Mouse (Mus musculus): ENCODE measurements at regions not wholly inside any gene's neighbourhood (a gene's known extent, or its start where the extent isn't known, plus 50 kb on each side); places are given as distances from the start of the nearest gene placed in this dataset.

- H3K4me3 ChIP-seq (ENCODE audit: low read depth, low read length), result no peak overlapping the region
- H3K27ac ChIP-seq (replicated peaks), result no peak overlapping the region
- WGBS, result 89% methylated on average over 16 of the region's 16 CpGs
- TF ChIP-seq CTCF (IDR thresholded peaks at IDR 0.05; ENCODE audit: low read depth) (no peak), EP300 (optimal IDR thresholded peaks at IDR 0.05) (no peak)
- no peaks in the 10 kb centered on the region for H3K4me1 ChIP-seq (replicated peaks; ENCODE audit: control insufficient read depth, insufficient read depth)
- no peaks in the 10 kb centered on the region for H3K27me3 ChIP-seq (ENCODE audit: control insufficient read depth, insufficient read depth, low read length)
- no peaks in the 10 kb centered on the region for H3K9me3 ChIP-seq (ENCODE audit: control insufficient read depth, low read length)
- H3K9ac ChIP-seq (ENCODE audit: low read length), result no peak overlapping the region
- no peak overlapping the region for H3K4me2 ChIP-seq (replicated peaks; ENCODE audit: low read depth)
- no peaks in the 10 kb centered on the region for H3K36me3 ChIP-seq (ENCODE audit: control insufficient read depth, insufficient read depth, low read length)
- DNase-seq (ENCODE audit: low spot score), result no peak
- no peak for ATAC-seq (ENCODE audit: low FRiP score, low TSS enrichment)
Observed at GRCm38 (mm10) chr10:67383802-67384567, 98.9 kb upstream of the Nrbf2 start.

- TF ChIP-seq CTCF (IDR thresholded peaks at IDR 0.05; ENCODE audit: low read depth) (no peak), EP300 (optimal IDR thresholded peaks at IDR 0.05) (no peak)
- no peak for DNase-seq (ENCODE audit: low spot score)
- 72% methylated on average over 4 of the region's 4 CpGs for WGBS
- H3K4me1 ChIP-seq (replicated peaks; ENCODE audit: control insufficient read depth, insufficient read depth), result no peaks in the 10 kb centered on the region
- H3K27me3 ChIP-seq (ENCODE audit: control insufficient read depth, insufficient read depth, low read length), result no peaks in the 10 kb centered on the region
- no peaks in the 10 kb centered on the region for H3K9me3 ChIP-seq (ENCODE audit: control insufficient read depth, low read length)
- H3K36me3 ChIP-seq (ENCODE audit: control insufficient read depth, insufficient read depth, low read length), result no peaks in the 10 kb centered on the region
- no peak overlapping the region for H3K9ac ChIP-seq (ENCODE audit: low read length)
- H3K4me2 ChIP-seq (replicated peaks; ENCODE audit: low read depth), result no peak overlapping the region
- no peak overlapping the region for H3K4me3 ChIP-seq (ENCODE audit: low read depth, low read length)
- H3K27ac ChIP-seq (replicated peaks), result no peak overlapping the region
- no peak for ATAC-seq (ENCODE audit: low FRiP score, low TSS enrichment)
Observed at GRCm38 (mm10) chr10:67384568-67384958, 99.5 kb upstream of the Nrbf2 start.

DNA sequence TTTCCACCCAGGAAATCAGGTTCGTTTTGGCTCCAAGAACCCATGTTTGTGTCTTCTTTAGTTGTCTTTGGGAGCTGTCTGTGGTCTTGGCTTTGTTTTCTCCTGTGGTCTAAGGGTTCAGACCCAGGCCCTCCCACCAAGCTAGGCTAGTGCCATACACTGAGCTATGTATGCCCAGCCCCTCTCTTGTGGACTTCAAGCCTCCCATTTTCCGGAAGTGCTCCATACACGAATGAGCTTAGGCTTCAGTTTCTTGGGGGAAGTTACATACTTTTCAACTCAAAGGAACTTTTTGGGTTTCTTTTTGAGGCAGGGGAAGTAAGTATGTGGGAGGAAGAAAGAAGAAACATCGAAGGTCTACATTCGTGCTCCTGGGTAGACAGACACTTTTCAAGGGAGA is 100.9 kb upstream of the Nrbf2 start:
- H3K4me1 ChIP-seq (replicated peaks; ENCODE audit: control insufficient read depth, insufficient read depth), result no peaks in the 10 kb centered on the region
- H3K9ac ChIP-seq (ENCODE audit: low read length), result no peak overlapping the region
- TF ChIP-seq CTCF (IDR thresholded peaks at IDR 0.05; ENCODE audit: low read depth) (no peak), EP300 (optimal IDR thresholded peaks at IDR 0.05) (no peak)
- no peaks in the 10 kb centered on the region for H3K27me3 ChIP-seq (ENCODE audit: control insufficient read depth, insufficient read depth, low read length)
- H3K9me3 ChIP-seq (ENCODE audit: control insufficient read depth, low read length), result no peaks in the 10 kb centered on the region
- WGBS, result 72% methylated on average over 5 of the region's 5 CpGs
- DNase-seq (ENCODE audit: low spot score) (no peak), ATAC-seq (ENCODE audit: low FRiP score, low TSS enrichment) (no peak)
- H3K27ac ChIP-seq (replicated peaks), result no peak overlapping the region
- H3K4me3 ChIP-seq (ENCODE audit: low read depth, low read length), result no peak overlapping the region
- no peaks in the 10 kb centered on the region for H3K36me3 ChIP-seq (ENCODE audit: control insufficient read depth, insufficient read depth, low read length)
- no peak overlapping the region for H3K4me2 ChIP-seq (replicated peaks; ENCODE audit: low read depth)

GRCm38 (mm10) chr10:67388755-67389154 is 103.7 kb upstream of the Nrbf2 start:
- H3K9ac ChIP-seq (ENCODE audit: low read length), result no peak overlapping the region
- 61% methylated on average over 5 of the region's 6 CpGs for WGBS
- no peaks in the 10 kb centered on the region for H3K27me3 ChIP-seq (ENCODE audit: control insufficient read depth, insufficient read depth, low read length)
- H3K36me3 ChIP-seq (ENCODE audit: control insufficient read depth, insufficient read depth, low read length), result no peaks in the 10 kb centered on the region
- ATAC-seq (ENCODE audit: low FRiP score, low TSS enrichment), result no peak
- no peaks in the 10 kb centered on the region for H3K4me1 ChIP-seq (replicated peaks; ENCODE audit: control insufficient read depth, insufficient read depth)
- no peak for TF ChIP-seq EP300 (optimal IDR thresholded peaks at IDR 0.05)
- no peak for TF ChIP-seq CTCF (IDR thresholded peaks at IDR 0.05; ENCODE audit: low read depth)
- no peak overlapping the region for H3K27ac ChIP-seq (replicated peaks)
- no peak overlapping the region for H3K4me3 ChIP-seq (ENCODE audit: low read depth, low read length)
- no peak overlapping the region for H3K4me2 ChIP-seq (replicated peaks; ENCODE audit: low read depth)
- DNase-seq (ENCODE audit: low spot score), result no peak
- H3K9me3 ChIP-seq (ENCODE audit: control insufficient read depth, low read length), result no peaks in the 10 kb centered on the region

DNA sequence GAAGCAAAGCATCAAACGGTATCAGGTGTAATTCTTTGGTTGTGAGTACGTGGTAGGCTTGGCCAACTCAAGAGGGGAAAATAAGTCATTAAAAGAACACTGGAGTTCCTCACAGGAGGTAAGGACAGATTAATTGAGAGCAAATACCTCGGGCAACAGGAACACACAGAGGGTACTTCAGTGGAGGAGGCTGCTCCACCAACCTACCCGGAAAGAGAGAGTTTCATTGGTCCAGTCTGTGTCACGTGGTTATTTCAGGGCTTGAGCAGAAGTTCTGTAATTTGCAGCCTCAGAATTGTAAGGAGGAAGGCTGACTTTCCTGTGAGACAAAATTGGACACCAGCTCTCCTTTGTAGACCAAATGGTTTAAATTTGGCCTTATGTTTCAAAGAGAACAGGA is 115.3 kb upstream of the Nrbf2 start:
- 56% methylated on average over 5 of the region's 5 CpGs for WGBS

DNA sequence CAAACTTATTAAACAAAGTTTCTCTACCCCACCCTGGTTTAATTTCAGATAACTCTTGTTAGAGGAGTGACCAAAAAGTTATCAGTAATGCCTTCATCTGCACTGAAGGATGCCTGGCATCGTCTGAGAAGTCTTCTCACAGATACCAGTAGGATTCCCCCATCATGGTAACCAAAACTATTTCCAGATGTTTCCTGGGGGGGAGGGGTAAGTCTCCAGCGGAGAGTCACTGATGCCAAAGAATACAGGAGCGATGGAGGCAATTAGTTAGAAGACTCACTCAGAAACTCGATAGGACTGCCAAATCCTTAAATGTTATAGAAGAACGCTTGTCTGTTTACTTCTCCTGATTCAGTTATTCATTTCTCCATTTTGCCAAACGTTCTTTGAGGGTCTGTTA is 116.3 kb upstream of the Nrbf2 start:
- 47% methylated on average over 6 of the region's 6 CpGs for WGBS
- H3K27me3 ChIP-seq (ENCODE audit: control insufficient read depth, insufficient read depth, low read length), result no peaks in the 10 kb centered on the region
- no peak for TF ChIP-seq CTCF (IDR thresholded peaks at IDR 0.05; ENCODE audit: low read depth)
- TF ChIP-seq EP300 (optimal IDR thresholded peaks at IDR 0.05), result no peak
- H3K4me2 ChIP-seq (replicated peaks; ENCODE audit: low read depth), result no peak overlapping the region
- no peaks in the 10 kb centered on the region for H3K4me1 ChIP-seq (replicated peaks; ENCODE audit: control insufficient read depth, insufficient read depth)
- no peaks in the 10 kb centered on the region for H3K36me3 ChIP-seq (ENCODE audit: control insufficient read depth, insufficient read depth, low read length)
- no peak overlapping the region for H3K9ac ChIP-seq (ENCODE audit: low read length)
- no peaks in the 10 kb centered on the region for H3K9me3 ChIP-seq (ENCODE audit: control insufficient read depth, low read length)
- H3K27ac ChIP-seq (replicated peaks), result no peak overlapping the region
- no peak for ATAC-seq (ENCODE audit: low FRiP score, low TSS enrichment)
- no peak for DNase-seq (ENCODE audit: low spot score)
- no peak overlapping the region for H3K4me3 ChIP-seq (ENCODE audit: low read depth, low read length)

More for the DNA sequence above, 115.3 kb upstream of the Nrbf2 start:
- ATAC-seq (ENCODE audit: low FRiP score, low TSS enrichment), result no peak
- no peak overlapping the region for H3K4me2 ChIP-seq (replicated peaks; ENCODE audit: low read depth)
- no peak overlapping the region for H3K4me3 ChIP-seq (ENCODE audit: low read depth, low read length)
- no peak overlapping the region for H3K27ac ChIP-seq (replicated peaks)
- no peak for DNase-seq (ENCODE audit: low spot score)
- no peaks in the 10 kb centered on the region for H3K27me3 ChIP-seq (ENCODE audit: control insufficient read depth, insufficient read depth, low read length)
- H3K9me3 ChIP-seq (ENCODE audit: control insufficient read depth, low read length), result no peaks in the 10 kb centered on the region
- H3K36me3 ChIP-seq (ENCODE audit: control insufficient read depth, insufficient read depth, low read length), result no peaks in the 10 kb centered on the region
- H3K4me1 ChIP-seq (replicated peaks; ENCODE audit: control insufficient read depth, insufficient read depth), result no peaks in the 10 kb centered on the region
- TF ChIP-seq EP300 (optimal IDR thresholded peaks at IDR 0.05) (no peak), CTCF (IDR thresholded peaks at IDR 0.05; ENCODE audit: low read depth) (no peak)
- H3K9ac ChIP-seq (ENCODE audit: low read length), result no peak overlapping the region
